Mouse (Mus musculus) limb, embryonic 14.5 days (tissue): Measurements from ENCODE around the gene Olfr548-ps1. TPM values are rescaled to one million over a fixed set of nuclear protein-coding genes. Genes with fewer than 3 reads are reported as not detected.
"Not testable (repeated sequence)": the region's sequence is repeated elsewhere in the genome, so short reads cannot be mapped to it uniquely, and the experiment has no call there.

ENCODE experiments used
- ATAC-seq: fragments of 200-750 bp; cut with Nextera tagmentation; 2 replicates; pipeline ENCODE4 v1.8.0; 2017; ENCODE audit warnings: low read depth, moderate number of reproducible peaks, moderate TSS enrichment; ENCODE audit not compliant: low FRiP score
- DNase-seq: peaks from one replicate; pipeline ENCODE4 v3.0.0-alpha.2; 2015; ENCODE audit warnings: low spot score
- H3K27ac ChIP-seq: fragments of 300-500 bp; sonication (generic); replicated peaks from 2 replicates; pipeline ENCODE4 v1.5.1; 2014; ENCODE audit warnings: low read depth, mild to moderate bottlenecking, low read length, moderate library complexity, mixed read lengths
- H3K27me3 ChIP-seq: fragments of 300-500 bp; sonication (generic); 2 replicates; pipeline ENCODE4 v1.6.1; 2014; ENCODE audit warnings: low read length, mixed read lengths; ENCODE audit not compliant: control insufficient read depth, insufficient read depth
- H3K36me3 ChIP-seq: fragments of 300-500 bp; sonication (generic); 2 replicates; pipeline ENCODE4 v1.6.1; 2014; ENCODE audit warnings: mild to moderate bottlenecking, low read length, moderate library complexity, mixed read lengths; ENCODE audit not compliant: control insufficient read depth, insufficient read depth
- H3K4me1 ChIP-seq: fragments of 300-500 bp; sonication (generic); 2 replicates; pipeline ENCODE4 v1.6.1; 2014; ENCODE audit warnings: antibody characterized with exemption, low read length, mixed read lengths; ENCODE audit not compliant: control insufficient read depth, insufficient read depth
- H3K4me2 ChIP-seq: fragments of 300-500 bp; sonication (generic); replicated peaks from 2 replicates; pipeline ENCODE4 v1.6.1; 2014; ENCODE audit warnings: low read depth, mild to moderate bottlenecking, low read length, moderate library complexity; ENCODE audit not compliant: severe bottlenecking
- H3K4me3 ChIP-seq: fragments of 300-500 bp; sonication (generic); replicated peaks from 2 replicates; pipeline ENCODE4 v1.5.1; 2014; ENCODE audit warnings: low read length
- H3K9ac ChIP-seq: fragments of 300-500 bp; sonication (generic); 2 replicates; pipeline ENCODE4 v1.6.1; 2014; ENCODE audit warnings: mild to moderate bottlenecking, low read depth, low read length, moderate library complexity; ENCODE audit not compliant: severe bottlenecking
- H3K9me3 ChIP-seq: fragments of 300-500 bp; sonication (generic); 2 replicates; pipeline ENCODE4 v1.6.1; 2016; ENCODE audit warnings: low read length; ENCODE audit not compliant: control insufficient read depth
- POLR2A ChIP-seq: fragments of 200-500 bp; IDR thresholded peaks from 2 replicates; pipeline ENCODE4 v1.8.0; 2012; ENCODE audit warnings: inconsistent platforms, mild to moderate bottlenecking, moderate library complexity, borderline replicate concordance; ENCODE audit not compliant: insufficient read depth, insufficient read length; ENCODE audit errors: extremely low read depth
- WGBS: fragments of 180-500 bp; shearing (Covaris S2); extraction: QIAGEN DNeasy Blood & Tissue Kit; methylation state at CpG from one replicate; pipeline ENCODE4 v1.1.7; 2014; 5-methylcytosine and 5-hydroxymethylcytosine counted together
- polyA plus RNA-seq, 2 experiments: library from polyadenylated mRNA; depleted of rRNA in 1 of 2; stranded (reverse) in 1 of 2; unstranded in 1 of 2; fragments of >200 nt; fragmentation: Nextera tagmentation in 1 of 2; extraction: Ambion mirVana in 1 of 2; gene quantifications; 2 replicates each; pipeline versions ENCODE4 v1.2.1 to v1.2.3; 2012 to 2014

The Olfr548-ps1 gene
- polyA plus RNA-seq (2012; rRNA removed) (not detected in 2 replicates), polyA plus RNA-seq (2014; fragmentation: Nextera tagmentation; extraction: Ambion mirVana) (not detected in 2 replicates)

GRCm38 (mm10) chr7:102540596-102540995, at the start of gene Olfr548-ps1:
Gene Olfr548-ps1 (plus strand): TSS chr7:102540896.
- H3K36me3 ChIP-seq = no peaks in the 10 kb centered on the region
- no peak for TF ChIP-seq POLR2A

GRCm38 (mm10) chr7:102494416-102494815, 46.3 kb upstream of the Olfr548-ps1 start:
- not testable (repeated sequence) for H3K9me3 ChIP-seq, DNase-seq, H3K9ac ChIP-seq, H3K27ac ChIP-seq, H3K4me3 ChIP-seq, H3K27me3 ChIP-seq, H3K4me2 ChIP-seq, H3K36me3 ChIP-seq, ATAC-seq, H3K4me1 ChIP-seq
- WGBS = 42% methylated on average over 6 of the region's 7 CpGs

More at GRCm38 (mm10) chr7:102540596-102540995, at the start of gene Olfr548-ps1:
- WGBS = 76% methylated on average over 2 of the region's 2 CpGs
- Histone ChIP-seq H3K27ac (no peak within 1 kb of the TSS), H3K9me3 (no peaks in the 10 kb centered on the region), H3K4me2 (no peak within 1 kb of the TSS), H3K9ac (no peak within 1 kb of the TSS), H3K27me3 (no peaks in the 10 kb centered on the region), H3K4me3 (no peak within 1 kb of the TSS), H3K4me1 (no peaks in the 10 kb centered on the region)
- ATAC-seq (no peak), DNase-seq (no peak)

GRCm38 (mm10) chr7:102499473-102499872, 41.2 kb upstream of the Olfr548-ps1 start, which contains the start of gene Olfr545:
Gene Olfr545 (minus strand): TSS chr7:102499573.
- Histone ChIP-seq H3K4me3 (no peak within 1 kb of the TSS), H3K4me2 (no peak within 1 kb of the TSS), H3K9ac (no peak within 1 kb of the TSS), H3K27me3 (no peaks in the 10 kb centered on the region), H3K9me3 (no peaks in the 10 kb centered on the region), H3K4me1 (no peaks in the 10 kb centered on the region), H3K36me3 (no peaks in the 10 kb centered on the region), H3K27ac (no peak within 1 kb of the TSS)
- whole genome bisulfite sequencing = 73% methylated on average over 3 of the region's 3 CpGs
- TF ChIP-seq POLR2A = no peak
- no peak for DNase-seq
- no peak for ATAC-seq

- Histone ChIP-seq H3K4me3 (no peak overlapping the region), H3K9ac (no peak overlapping the region), H3K9me3 (no peaks in the 10 kb centered on the region), H3K27me3 (no peaks in the 10 kb centered on the region), H3K36me3 (no peaks in the 10 kb centered on the region), H3K27ac (no peak overlapping the region), H3K4me1 (no peaks in the 10 kb centered on the region), H3K4me2 (no peak overlapping the region)
- WGBS = 52% methylated on average over 5 of the region's 5 CpGs
- ATAC-seq = no peak
- TF ChIP-seq POLR2A = no peak
- DNase-seq = no peak
Measured at GRCm38 (mm10) chr7:102501986-102502385, 38.7 kb upstream of the Olfr548-ps1 start.

DNA sequence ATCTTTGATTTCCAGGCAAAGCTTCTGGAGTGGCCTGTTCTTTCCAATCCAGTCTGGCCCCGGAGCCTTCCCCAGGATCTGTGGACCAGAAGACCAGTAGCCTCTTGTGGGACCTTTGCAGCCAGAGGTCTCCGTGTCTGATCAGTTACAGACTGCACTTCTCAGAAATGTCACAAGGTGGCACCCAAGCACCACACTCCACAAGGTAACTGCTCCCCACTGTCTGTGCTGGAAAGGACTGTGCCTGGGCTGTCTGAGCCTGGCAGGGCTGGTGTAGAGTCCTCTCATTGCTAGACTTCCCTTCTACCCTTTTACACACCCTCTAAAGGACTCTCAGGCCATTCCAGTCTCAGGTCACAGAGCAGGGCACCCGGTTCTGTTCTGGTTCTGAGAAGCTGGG, 33.8 kb upstream of the Olfr548-ps1 start:
- WGBS = 32% methylated on average over 3 of the region's 3 CpGs
- no peaks in the 10 kb centered on the region for H3K36me3 ChIP-seq
- 0 out of 2 replicates have a peak, but pooled peaks have one; percentile 20 for TF ChIP-seq POLR2A
- DNase-seq (peak; percentile 61), ATAC-seq (peak; percentile 57)
- H3K4me1 ChIP-seq = no peaks in the 10 kb centered on the region
- H3K27ac ChIP-seq = no peak overlapping the region
- H3K27me3 ChIP-seq = no peaks in the 10 kb centered on the region; the same call in 1 of the 2 replicates
- no peak overlapping the region for H3K4me2 ChIP-seq
- H3K9ac ChIP-seq = no peak overlapping the region
- H3K9me3 ChIP-seq = no peaks in the 10 kb centered on the region
- no peak overlapping the region for H3K4me3 ChIP-seq

DNA sequence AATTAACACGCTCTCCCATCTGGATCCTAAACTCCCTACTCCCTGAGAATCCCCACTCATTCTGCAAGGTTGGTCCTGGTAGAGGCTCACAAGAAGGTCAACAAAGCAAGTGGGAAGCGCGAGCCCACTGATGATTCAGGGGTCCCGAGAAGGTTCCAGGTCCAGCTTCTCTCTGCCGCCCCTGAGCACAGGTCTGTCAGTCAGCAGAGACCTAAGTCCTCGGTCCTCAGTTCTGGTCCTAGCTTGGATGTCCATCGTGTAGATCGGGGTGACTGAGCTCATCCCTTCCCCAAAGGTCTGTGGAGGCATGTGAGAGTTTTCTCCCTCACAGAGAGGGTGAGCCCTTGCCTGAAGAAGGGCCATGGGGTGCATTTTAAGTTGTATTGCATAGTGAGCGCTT, 32.6 kb upstream of the Olfr548-ps1 start:
- 81% methylated on average over 9 of the region's 9 CpGs for WGBS
- Histone ChIP-seq H3K4me3 (no peak overlapping the region), H3K36me3 (no peaks in the 10 kb centered on the region), H3K9me3 (no peaks in the 10 kb centered on the region), H3K27me3 (no peaks in the 10 kb centered on the region; the same call in 1 of the 2 replicates), H3K9ac (no peak overlapping the region), H3K4me1 (no peaks in the 10 kb centered on the region), H3K27ac (no peak overlapping the region), H3K4me2 (no peak overlapping the region)
- TF ChIP-seq POLR2A = no peak
- no peak for ATAC-seq
- no peak for DNase-seq
